Comparison of ENCODE assay signal across 37 mouse cellular contexts in genomic region chr2:54028851-54029250, GRCm38 (mm10). TPM values are rescaled to one million over a fixed set of nuclear protein-coding genes. Genes with fewer than 3 reads are reported as not detected.
"Had no signal": no experiment of that assay in that cellular context is flagged by ENCODE, and none has a peak within 500 bp of the region (broad histone marks: within the 10 kb centered on the region; RNA-seq: fewer than 3 reads in every experiment).

No protein-coding gene starts in this region.

- H3K4me1 ChIP-seq: limb, embryonic 10.5 days; limb, embryonic 12.5 days; limb, embryonic 13.5 days; limb, embryonic 15.5 days; liver, embryonic 12.5 days; liver, embryonic 13.5 days; liver, embryonic 15.5 days; lung, embryonic 15.5 days; megakaryocyte, embryonic 14.5 days; midbrain, embryonic 10.5 days; midbrain, embryonic 12.5 days; midbrain, embryonic 13.5 days; midbrain, embryonic 15.5 days; neural tube, embryonic 12.5 days had no signal

- H3K27ac ChIP-seq: limb, embryonic 10.5 days; limb, embryonic 12.5 days; limb, embryonic 13.5 days; limb, embryonic 15.5 days; liver, embryonic 12.5 days; liver, embryonic 13.5 days; liver, embryonic 14.5 days; liver, embryonic 15.5 days; lung, embryonic 15.5 days; macrophage; midbrain, embryonic 10.5 days; midbrain, embryonic 12.5 days; midbrain, embryonic 13.5 days; midbrain, embryonic 15.5 days; neural tube, embryonic 12.5 days had no signal

- DNase-seq: left cerebral cortex, postnatal 4 days; liver; liver, embryonic 13.5 days; liver, postnatal 0 days; lung, adult 18-20 months; lung, adult 2 months; lung, embryonic 14.5 days; lung, postnatal 10 days; lung, postnatal 14 days; lung, postnatal 36 days; lung, postnatal 4 days; midbrain, embryonic 14.5 days had no signal

- H3K4me3 ChIP-seq: limb, embryonic 10.5 days; limb, embryonic 12.5 days; limb, embryonic 13.5 days; limb, embryonic 15.5 days; liver, embryonic 12.5 days; liver, embryonic 13.5 days; liver, embryonic 15.5 days; lung, embryonic 15.5 days; megakaryocyte, embryonic 14.5 days; midbrain, embryonic 10.5 days; midbrain, embryonic 12.5 days; midbrain, embryonic 13.5 days; midbrain, embryonic 15.5 days; myocyte; neural tube, embryonic 12.5 days had no signal

- H3K9me3 ChIP-seq: limb, embryonic 10.5 days; limb, embryonic 12.5 days; limb, embryonic 13.5 days; limb, embryonic 15.5 days; liver, embryonic 12.5 days; liver, embryonic 13.5 days; liver, embryonic 15.5 days; lung, embryonic 15.5 days; megakaryocyte, embryonic 14.5 days; midbrain, embryonic 10.5 days; midbrain, embryonic 12.5 days; midbrain, embryonic 13.5 days; midbrain, embryonic 15.5 days; neural tube, embryonic 12.5 days had no signal

- H3K36me3 ChIP-seq: limb, embryonic 10.5 days; limb, embryonic 12.5 days; limb, embryonic 13.5 days; limb, embryonic 15.5 days; liver, embryonic 12.5 days; liver, embryonic 13.5 days; liver, embryonic 15.5 days; lung, embryonic 15.5 days; midbrain, embryonic 10.5 days; midbrain, embryonic 12.5 days; midbrain, embryonic 13.5 days; midbrain, embryonic 15.5 days; neural tube, embryonic 12.5 days had no signal

- H3K27me3 ChIP-seq: limb, embryonic 13.5 days; limb, embryonic 15.5 days; liver, embryonic 12.5 days; liver, embryonic 13.5 days; liver, embryonic 15.5 days; lung, embryonic 15.5 days; megakaryocyte, embryonic 14.5 days; midbrain, embryonic 12.5 days; midbrain, embryonic 13.5 days; midbrain, embryonic 15.5 days; neural tube, embryonic 12.5 days had no signal

- ATAC-seq: liver, embryonic 12.5 days; liver, postnatal 0 days; lung, postnatal 0 days; midbrain, embryonic 13.5 days; midbrain, embryonic 15.5 days; midbrain, embryonic 16.5 days had no signal

- H3K9ac ChIP-seq: limb, embryonic 12.5 days; limb, embryonic 13.5 days; limb, embryonic 15.5 days; liver, embryonic 12.5 days; liver, embryonic 13.5 days; liver, embryonic 14.5 days; liver, embryonic 15.5 days; liver, postnatal 0 days; lung, embryonic 14.5 days; lung, embryonic 15.5 days; midbrain, embryonic 12.5 days; midbrain, embryonic 13.5 days; midbrain, embryonic 15.5 days; neural tube, embryonic 12.5 days had no signal

- H3K4me2 ChIP-seq: limb, embryonic 12.5 days; limb, embryonic 13.5 days; limb, embryonic 15.5 days; liver, embryonic 11.5 days; liver, embryonic 12.5 days; liver, embryonic 13.5 days; liver, embryonic 15.5 days; lung, embryonic 14.5 days; lung, embryonic 15.5 days; midbrain, embryonic 11.5 days; midbrain, embryonic 12.5 days; midbrain, embryonic 13.5 days; midbrain, embryonic 15.5 days; neural tube, embryonic 12.5 days had no signal

RNA-seq across cellular contexts. Expression of gene Rprm, which starts 56.5 kb away (rescaled TPM):
- total RNA-seq: liver, adult 2 months; megakaryocyte progenitor cell, adult 5-6 weeks; megakaryocyte, adult 5-6 weeks; megakaryocyte-erythroid progenitor cell, adult 5-6 weeks; monocyte, adult 5-6 weeks had no signal
- polyA plus RNA-seq: liver, adult 2 months; liver, postnatal 0 days; macrophage had no signal
